Mouse (Mus musculus): Measurements from ENCODE around the gene Megf8.
A peak's percentile ranks its signal among the peaks of the same experiment; 100 is the strongest.

Megf8 gene

GRCm38 (mm10) chr7:25316532-25317445 is at the start of gene Megf8:
Megf8 (plus strand) TSS chr7:25317164.
- peak; percentile 99 for DNase-seq

- DNase-seq: peak; percentile 100
Observed at GRCm38 (mm10) chr7:25267301-25267750, 49.6 kb upstream of the Megf8 start, which contains the start of gene Cic. Cic (plus strand) TSS chr7:25267704.

- peak; percentile 100 for DNase-seq
Observed at GRCm38 (mm10) chr7:25267751-25268463, 49.1 kb upstream of the Megf8 start.

- DNase-seq: no peak
Observed at GRCm38 (mm10) chr7:25268588-25268987, 48.4 kb upstream of the Megf8 start.

- no peak for DNase-seq
Observed at GRCm38 (mm10) chr7:25269029-25269428, 47.9 kb upstream of the Megf8 start.

- no peak for DNase-seq
Observed at GRCm38 (mm10) chr7:25269545-25270271, 47.3 kb upstream of the Megf8 start.

- DNase-seq: no peak
Observed at GRCm38 (mm10) chr7:25270652-25271633, 46.0 kb upstream of the Megf8 start.

GRCm38 (mm10) chr7:25271651-25272444 is 45.1 kb upstream of the Megf8 start:
- DNase-seq: no peak

GRCm38 (mm10) chr7:25272445-25273258 is 44.3 kb upstream of the Megf8 start:
- no peak for DNase-seq

GRCm38 (mm10) chr7:25273259-25274241 is 43.4 kb upstream of the Megf8 start:
- no peak for DNase-seq

GRCm38 (mm10) chr7:25274571-25274970 is 42.4 kb upstream of the Megf8 start:
- no peak for DNase-seq

- no peak for DNase-seq
Observed at GRCm38 (mm10) chr7:25274996-25275395, 42.0 kb upstream of the Megf8 start.

- DNase-seq: no peak
Observed at GRCm38 (mm10) chr7:25275555-25276298, 41.2 kb upstream of the Megf8 start.

GRCm38 (mm10) chr7:25277405-25277804 is 39.6 kb upstream of the Megf8 start:
- no peak for DNase-seq

- DNase-seq: no peak
Observed at GRCm38 (mm10) chr7:25277998-25278340, 39.0 kb upstream of the Megf8 start.

- DNase-seq: peak; percentile 90
Observed at GRCm38 (mm10) chr7:25278341-25279075, 38.5 kb upstream of the Megf8 start.
